9 mouse cellular contexts compared by ENCODE assay signal in the genomic region with DNA sequence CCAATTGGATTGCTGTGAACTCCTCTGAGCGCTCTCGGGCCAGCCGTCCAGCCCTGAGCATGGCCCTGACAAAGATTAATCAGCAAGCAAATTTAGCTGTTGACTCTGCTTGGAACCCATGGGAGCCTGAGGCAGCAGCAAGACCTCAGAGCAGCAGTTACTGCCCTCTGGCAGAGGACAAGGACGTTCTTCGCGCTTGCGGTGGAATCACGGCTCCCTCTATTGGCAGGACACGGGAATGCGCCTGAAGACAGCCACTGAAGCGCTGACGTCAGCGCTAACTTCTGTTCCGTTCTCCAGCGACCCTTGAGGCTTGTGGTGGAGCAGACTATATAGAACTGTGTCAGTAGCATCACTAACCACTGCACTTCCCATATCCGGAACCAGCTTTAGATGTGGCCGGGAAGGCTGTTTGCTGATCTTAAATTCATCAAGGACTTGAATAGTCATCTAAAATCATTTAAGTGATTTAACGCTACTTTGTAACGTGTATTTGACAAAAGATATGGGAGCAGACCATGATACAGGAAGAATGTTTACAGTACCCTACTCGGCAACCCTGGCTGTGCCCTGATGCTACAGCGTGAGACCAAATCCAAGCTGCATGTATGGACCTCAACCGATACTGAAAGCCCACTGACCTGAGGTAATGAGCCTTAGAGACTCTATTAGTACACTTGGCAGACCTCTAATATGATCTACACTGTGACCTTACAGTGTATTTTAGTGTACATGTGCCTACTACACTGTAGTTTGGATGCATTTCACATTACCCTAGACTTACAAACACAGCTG. TPM values are rescaled to one million over a fixed set of nuclear protein-coding genes. Genes with fewer than 3 reads are reported as not detected.
A peak's percentile ranks its signal among the peaks of the same experiment; 100 is the strongest.
DNase-seq lines count a peak whose midpoint lies in the region; ATAC-seq and TF ChIP-seq lines count a peak whose summit lies in the region.
"Had no signal": no experiment of that assay in that cellular context is flagged by ENCODE, and none has a peak within 500 bp of the region (broad histone marks: within the 10 kb centered on the region; RNA-seq: fewer than 3 reads in every experiment).

No protein-coding gene starts in this region.

- WGBS in cerebellum, adult 2 months = 20% methylated on average over 22 of the region's 22 CpGs
- WGBS in lung, embryonic 16.5 days = 14% methylated on average over 22 of the region's 22 CpGs

- H3K36me3 ChIP-seq in ES-E14 (ENCODE audit: control insufficient read depth, insufficient read depth, low read length, poor library complexity, severe bottlenecking) = no peaks in the 10 kb centered on the region
- H3K36me3 ChIP-seq in lung, embryonic 16.5 days (ENCODE audit: control insufficient read depth, insufficient read depth, low read length) = no peaks in the 10 kb centered on the region

- H3K4me2 ChIP-seq in lung, embryonic 16.5 days (ENCODE audit: low read depth, low read length) = peak overlapping the region; percentile 47

- in situ Hi-C loops in ES-E14 (cut with MboI; ENCODE audit: low sequenced_read_pairs in 2 of 2, unreplicated experiment in 2 of 2) = no loop called here

- no peak overlapping the region for H3K4me3 ChIP-seq in ES-E14 (ENCODE audit: insufficient read depth in 1 of 2, low read depth in 1 of 2, low read length in 2 of 2, poor library complexity in 1 of 2, severe bottlenecking in 1 of 2)
- H3K4me3 ChIP-seq in cerebellum, adult 2 months (replicated peaks; ENCODE audit: insufficient read depth, low read depth, low read length) = no peak overlapping the region
- no peak overlapping the region for H3K4me3 ChIP-seq in lung, embryonic 16.5 days (ENCODE audit: low read length)

- H3K27me3 ChIP-seq in cerebellum, adult 2 months (ENCODE audit: control insufficient read depth, insufficient read depth, low read length) = no peaks in the 10 kb centered on the region; the same call in 1 of the 2 replicates
- H3K27me3 ChIP-seq in lung, embryonic 16.5 days (ENCODE audit: control insufficient read depth, insufficient read depth, low read depth, low read length) = peaks cover 4% of the 10 kb centered on the region; the same call in 1 of the 2 replicates

- no peak for TF ChIP-seq POLR2A in cerebellum, adult 2 months (IDR thresholded peaks at IDR 0.05; ENCODE audit: borderline replicate concordance, insufficient read depth, low read length)

- no peak overlapping the region for H3K9ac ChIP-seq in ES-E14 (ENCODE audit: insufficient read depth, low read depth, low read length, poor library complexity, severe bottlenecking)
- H3K9ac ChIP-seq in lung, embryonic 16.5 days (ENCODE audit: low read length) = no peak overlapping the region

- H3K27ac ChIP-seq in ES-E14 (ENCODE audit: insufficient read depth, low read depth, low read length, poor library complexity, severe bottlenecking) = no peak overlapping the region
- H3K27ac ChIP-seq in cerebellum, adult 2 months (ENCODE audit: insufficient read depth, low read length) = no peak overlapping the region
- H3K27ac ChIP-seq in lung, embryonic 16.5 days (ENCODE audit: low read length) = no peak overlapping the region
- H3K27ac ChIP-seq: macrophage had no signal

- H3K9me3 ChIP-seq in ES-E14 (ENCODE audit: control insufficient read depth, insufficient read depth, low read depth, low read length) = no peaks in the 10 kb centered on the region
- H3K9me3 ChIP-seq in lung, embryonic 16.5 days (ENCODE audit: control insufficient read depth, low read length) = no peaks in the 10 kb centered on the region

- no peaks in the 10 kb centered on the region for H3K4me1 ChIP-seq in ES-E14 (ENCODE audit: control insufficient read depth in 2 of 2, insufficient read depth in 2 of 2, low read length in 2 of 2, poor library complexity in 1 of 2)
- H3K4me1 ChIP-seq in cerebellum, adult 2 months (ENCODE audit: control insufficient read depth, insufficient read depth, low read length) = no peaks in the 10 kb centered on the region
- H3K4me1 ChIP-seq in lung, embryonic 16.5 days (replicated peaks; ENCODE audit: control insufficient read depth, insufficient read depth, low read length) = 0 out of 2 replicates have a peak, but pooled peaks cover 3% of the 10 kb centered on the region

- peak; percentile 65 for DNase-seq in ES-E14 (ENCODE audit: low read depth, low spot score)
- DNase-seq in cerebellum, adult 2 months = peak; percentile 55 to 69
- peak; percentile 91 for DNase-seq in forelimb bud, embryonic 11.5 days (ENCODE audit: low read depth, low spot score)
- DNase-seq in layer of hippocampus, adult 8-10 months (ENCODE audit: low spot score in 2 of 2) = peak; percentile 59 to 81
- peak; percentile 84 for DNase-seq in ovary, postnatal 14 days (ENCODE audit: low spot score)
- DNase-seq in thymus, postnatal 10 days (ENCODE audit: low spot score in 2 of 2) = peak; percentile 68 to 86

- peak; percentile 97 to 99 for ATAC-seq in hematopoietic stem cell, adult 5-6 weeks (replicated peaks in 1 of 2; ENCODE audit: insufficient read depth in 1 of 2, low FRiP score in 2 of 2, low TSS enrichment in 1 of 2, low read depth in 1 of 2, poor library complexity in 2 of 2, severe bottlenecking in 2 of 2)
- ATAC-seq in lung, embryonic 16.5 days (ENCODE audit: low read depth) = peak; percentile 86

- TF ChIP-seq CTCF in cerebellum, adult 2 months (IDR thresholded peaks at IDR 0.05; ENCODE audit: borderline replicate concordance, insufficient read depth, low read depth, low read length) = peak; percentile 94

TF ChIP-seq in ES-E14, 5 proteins besides CTCF, POLR2A, EP300 and RAD21:
- no peak for TF ChIP-seq HCFC1 (IDR thresholded peaks at IDR 0.05; ENCODE audit: borderline replicate concordance, insufficient read depth, low read length)
- 0 out of 2 replicates have a peak, but pooled peaks have one; percentile 22 for TF ChIP-seq ZNF384 (IDR thresholded peaks at IDR 0.05; ENCODE audit: low read depth, low read length)
- peak; percentile 99 for TF ChIP-seq ZC3H11A (IDR thresholded peaks at IDR 0.05; ENCODE audit: borderline replicate concordance, low read depth, low read length)
- peak; percentile 97 for TF ChIP-seq MAFK (IDR thresholded peaks at IDR 0.05; ENCODE audit: insufficient read depth, low read depth, low read length)
TF ChIP-seq in ES-E14: peak in this region for 3.

RNA-seq across cellular contexts. Expression of gene Barx2, which starts 12.8 kb away (rescaled TPM):
- 0.16 and 0.18 TPM in 2 replicates for total RNA-seq in ES-E14 (2012; rRNA removed)
- polyA plus RNA-seq in cerebellum, adult 2 months (2012; rRNA removed) = 0.79 and 1.0 TPM in 2 replicates
- total RNA-seq in hematopoietic stem cell, adult 5-6 weeks (2017) = not detected in 2 replicates
- total RNA-seq in layer of hippocampus, adult 8-10 months (2022) = 1 to 10 TPM in 3 of 4 experiments, under 1 TPM in 1; 0.47 to 1.8 (median 1.1) TPM
- polyA plus RNA-seq in lung, embryonic 16.5 days (2015; fragmentation: Nextera tagmentation; extraction: Ambion mirVana) = not detected in 2 replicates
- polyA plus RNA-seq: macrophage had no signal
